Mouse (Mus musculus): Measurements from ENCODE around the gene Gprc5a. TPM values are rescaled to one million over a fixed set of nuclear protein-coding genes. Genes with fewer than 3 reads are reported as not detected.

Gene Gprc5a
- polyA plus RNA-seq, 1 experiment, result 10.8 TPM

DNA sequence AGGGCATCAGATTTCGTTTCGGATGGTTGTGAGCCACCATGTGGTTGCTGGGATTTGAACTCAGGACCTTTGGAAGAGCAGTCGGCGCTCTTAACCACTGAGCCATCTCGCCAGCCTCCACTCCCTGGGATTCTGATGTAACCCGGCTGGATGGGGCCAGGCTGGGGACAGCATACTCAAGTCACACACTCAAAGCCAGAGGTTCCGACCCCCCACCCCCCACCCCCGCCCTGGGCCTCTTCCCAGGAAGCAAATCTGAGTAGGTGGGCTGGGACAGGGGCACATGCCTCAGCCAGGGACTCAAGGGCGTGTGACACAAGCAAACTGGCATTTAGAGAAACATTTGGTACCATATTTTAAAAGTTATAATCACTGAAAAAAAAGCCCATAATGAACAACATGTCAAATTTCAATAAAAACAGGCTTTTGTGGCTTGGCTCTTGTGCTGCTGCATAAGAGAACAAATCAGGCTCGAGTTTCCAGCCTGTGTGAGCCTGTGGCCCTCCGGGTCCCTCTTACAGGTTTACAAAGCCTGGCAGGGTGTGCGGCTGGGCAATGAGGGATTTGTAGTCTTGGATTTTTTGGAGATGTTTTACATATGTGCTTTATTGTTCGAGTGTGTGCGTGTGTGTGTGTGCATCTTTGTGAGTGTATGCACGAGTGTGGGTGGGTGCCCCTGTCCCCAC lies 35.5 kb downstream of the Gprc5a start:
- Histone ChIP-seq H3K4me3 (no peak overlapping the region), H3ac (ENCODE audit: control insufficient read depth, insufficient read length) (no peak overlapping the region), H3K27me3 (ENCODE audit: control insufficient read depth, insufficient read depth, insufficient read length) (no peaks in the 10 kb centered on the region), H3K36me3 (ENCODE audit: control insufficient read depth, insufficient read depth) (no peaks in the 10 kb centered on the region), H3K79me2 (ENCODE audit: control insufficient read depth, insufficient read depth) (no peaks in the 10 kb centered on the region), H3K4me2 (ENCODE audit: low read depth) (no peak overlapping the region)
- no peak for TF ChIP-seq MYOD1 (IDR thresholded peaks at IDR 0.05; ENCODE audit: control insufficient read depth in 1 of 3, insufficient read length in 2 of 3, low read depth in 2 of 3)
- no peak for TF ChIP-seq POLR2AphosphoS2 (IDR thresholded peaks at IDR 0.05; ENCODE audit: insufficient read length, low read depth)
- no peak for TF ChIP-seq POLR2A (IDR thresholded peaks at IDR 0.05; ENCODE audit: insufficient read length, low read depth)
- TF ChIP-seq SRF (IDR thresholded peaks at IDR 0.05; ENCODE audit: control insufficient read depth, insufficient read length, low read depth), result no peak
- no peak for TF ChIP-seq REST (IDR thresholded peaks at IDR 0.05; ENCODE audit: insufficient read depth, insufficient read length)
- TF ChIP-seq TCF3 (IDR thresholded peaks at IDR 0.05; ENCODE audit: insufficient read length, low read depth), result no peak
- no peak for TF ChIP-seq MYOG (IDR thresholded peaks at IDR 0.05; ENCODE audit: control insufficient read depth in 1 of 3, insufficient read depth in 1 of 3, insufficient read length in 2 of 3, low read depth in 2 of 3)
- TF ChIP-seq MAX (IDR thresholded peaks at IDR 0.05; ENCODE audit: low read depth), result no peak
- no peak for TF ChIP-seq USF1 (IDR thresholded peaks at IDR 0.05; ENCODE audit: low read depth)
- no peak for TF ChIP-seq TCF12 (IDR thresholded peaks at IDR 0.05; ENCODE audit: insufficient read depth, poor library complexity, severe bottlenecking)
- TF ChIP-seq CEBPB (IDR thresholded peaks at IDR 0.05; ENCODE audit: insufficient read depth, poor library complexity, severe bottlenecking), result no peak

DNA sequence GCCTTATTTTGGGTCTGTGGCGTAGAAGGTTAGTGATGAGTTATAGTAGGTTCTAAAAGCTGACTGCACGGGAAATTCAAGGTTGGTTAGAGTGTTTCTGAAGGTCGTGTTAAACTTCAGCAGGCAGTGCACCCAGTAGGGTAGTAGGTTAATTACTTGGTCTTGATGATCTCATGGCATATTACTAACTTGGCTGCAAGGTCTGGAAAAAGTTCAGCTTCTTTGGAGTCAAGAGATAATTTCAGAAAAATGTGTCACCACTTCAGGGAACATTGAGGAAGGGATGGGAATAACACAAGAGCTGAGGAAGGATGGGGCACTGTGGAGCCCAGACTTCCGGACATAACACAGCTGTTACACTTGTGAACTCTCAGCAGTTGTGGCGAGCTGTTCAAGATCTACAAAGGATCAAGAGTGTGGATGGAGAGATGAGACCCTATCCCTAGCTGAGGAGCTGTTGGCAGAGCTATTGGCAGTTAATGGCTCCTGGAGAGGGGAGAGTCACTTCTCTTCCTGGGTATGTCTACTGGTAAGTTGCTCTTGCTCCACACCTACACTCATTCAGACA lies 37.4 kb downstream of the Gprc5a start:
- Histone ChIP-seq H3K4me2 (ENCODE audit: low read depth) (peak overlapping the region; percentile 65), H3ac (ENCODE audit: control insufficient read depth, insufficient read length) (no peak overlapping the region), H3K79me2 (ENCODE audit: control insufficient read depth, insufficient read depth) (no peaks in the 10 kb centered on the region), H3K4me3 (peak overlapping the region; percentile 7), H3K27me3 (ENCODE audit: control insufficient read depth, insufficient read depth, insufficient read length) (no peaks in the 10 kb centered on the region), H3K36me3 (ENCODE audit: control insufficient read depth, insufficient read depth) (no peaks in the 10 kb centered on the region)
- TF ChIP-seq MYOD1 (IDR thresholded peaks at IDR 0.05; ENCODE audit: control insufficient read depth in 1 of 3, insufficient read length in 2 of 3, low read depth in 2 of 3) (peak; percentile 10 to 83 (median 36)), USF1 (IDR thresholded peaks at IDR 0.05; ENCODE audit: low read depth) (no peak), TCF3 (IDR thresholded peaks at IDR 0.05; ENCODE audit: insufficient read length, low read depth) (no peak), TCF12 (IDR thresholded peaks at IDR 0.05; ENCODE audit: insufficient read depth, poor library complexity, severe bottlenecking) (peak; percentile 43), MYOG (IDR thresholded peaks at IDR 0.05; ENCODE audit: control insufficient read depth in 1 of 3, insufficient read depth in 1 of 3, insufficient read length in 2 of 3, low read depth in 2 of 3) (peak in 2 of 3 experiments; percentile 85 to 88)

DNA sequence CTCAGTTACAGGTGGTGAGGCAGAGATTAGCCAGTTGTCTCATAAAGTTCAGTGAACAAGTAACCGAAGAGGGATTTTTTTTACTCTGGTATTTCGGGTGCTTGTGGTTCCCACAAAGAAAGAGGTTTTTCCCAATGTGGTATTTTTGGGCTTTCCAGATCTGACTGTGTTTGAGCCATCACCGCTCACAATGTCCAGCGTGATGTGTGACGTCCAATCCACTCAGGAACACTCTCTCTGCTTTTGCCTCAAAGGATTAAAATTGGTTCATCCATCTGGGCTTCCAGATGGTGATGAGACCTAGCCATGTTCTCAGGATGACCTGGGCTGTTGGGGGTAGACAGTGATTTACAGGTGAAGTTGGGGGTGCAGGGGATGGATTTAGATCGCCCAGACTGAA lies 41.6 kb downstream of the Gprc5a start:
- Histone ChIP-seq H3K4me3 (no peak overlapping the region), H3K27me3 (ENCODE audit: control insufficient read depth, insufficient read depth, insufficient read length) (no peaks in the 10 kb centered on the region), H3K79me2 (ENCODE audit: control insufficient read depth, insufficient read depth) (no peaks in the 10 kb centered on the region), H3ac (ENCODE audit: control insufficient read depth, insufficient read length) (no peak overlapping the region), H3K36me3 (ENCODE audit: control insufficient read depth, insufficient read depth) (no peaks in the 10 kb centered on the region), H3K4me2 (ENCODE audit: low read depth) (no peak overlapping the region)
- no peak for TF ChIP-seq TCF12 (IDR thresholded peaks at IDR 0.05; ENCODE audit: insufficient read depth, poor library complexity, severe bottlenecking)
- no peak for TF ChIP-seq REST (IDR thresholded peaks at IDR 0.05; ENCODE audit: insufficient read depth, insufficient read length)
- no peak for TF ChIP-seq MYOG (IDR thresholded peaks at IDR 0.05; ENCODE audit: control insufficient read depth in 1 of 3, insufficient read depth in 1 of 3, insufficient read length in 2 of 3, low read depth in 2 of 3)
- TF ChIP-seq CEBPB (IDR thresholded peaks at IDR 0.05; ENCODE audit: insufficient read depth, poor library complexity, severe bottlenecking), result no peak
- TF ChIP-seq TCF3 (IDR thresholded peaks at IDR 0.05; ENCODE audit: insufficient read length, low read depth), result no peak
- TF ChIP-seq POLR2A (IDR thresholded peaks at IDR 0.05; ENCODE audit: insufficient read length, low read depth), result no peak
- TF ChIP-seq SRF (IDR thresholded peaks at IDR 0.05; ENCODE audit: control insufficient read depth, insufficient read length, low read depth), result no peak
- TF ChIP-seq MAX (IDR thresholded peaks at IDR 0.05; ENCODE audit: low read depth), result no peak
- TF ChIP-seq POLR2AphosphoS2 (IDR thresholded peaks at IDR 0.05; ENCODE audit: insufficient read length, low read depth), result no peak
- TF ChIP-seq MYOD1 (IDR thresholded peaks at IDR 0.05; ENCODE audit: control insufficient read depth in 1 of 3, insufficient read length in 2 of 3, low read depth in 2 of 3), result no peak
- no peak for TF ChIP-seq USF1 (IDR thresholded peaks at IDR 0.05; ENCODE audit: low read depth)
- TF ChIP-seq E2F4 (IDR thresholded peaks at IDR 0.05; ENCODE audit: insufficient read depth), result no peak

DNA sequence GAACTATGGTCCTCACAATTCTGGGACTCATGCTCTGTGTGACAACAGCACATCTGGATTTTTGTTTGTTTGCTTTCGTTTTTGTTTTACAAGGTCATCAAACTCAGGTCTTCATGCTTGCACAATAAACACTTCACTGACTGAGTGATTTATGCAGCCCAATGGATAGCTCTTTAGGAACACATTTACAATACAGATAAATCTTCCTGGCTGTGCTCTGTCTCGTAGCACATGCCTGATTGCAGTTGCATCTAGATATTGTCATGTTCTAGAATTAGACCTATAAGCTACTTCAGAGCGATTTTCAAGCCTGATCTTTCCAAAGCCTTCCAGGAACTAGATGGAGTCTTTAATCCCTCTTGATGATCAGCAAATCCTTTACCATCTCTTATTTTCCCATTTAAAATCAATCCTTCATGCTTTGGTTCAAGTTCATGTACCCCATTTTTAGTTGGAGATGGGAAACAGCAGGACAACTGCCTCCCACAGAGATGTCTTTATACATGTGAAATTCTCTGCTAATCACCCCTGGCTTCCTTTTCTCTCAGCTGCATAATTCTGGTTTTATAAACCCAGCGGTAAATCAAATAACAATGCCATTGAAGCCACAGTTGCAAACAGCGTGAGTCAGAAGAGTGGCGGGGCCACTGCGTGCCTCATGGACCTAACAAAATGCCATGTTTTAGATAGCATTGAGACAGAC lies 47.1 kb downstream of the Gprc5a start:
- TF ChIP-seq POLR2AphosphoS2 (IDR thresholded peaks at IDR 0.05; ENCODE audit: insufficient read length, low read depth) (no peak), CEBPB (IDR thresholded peaks at IDR 0.05; ENCODE audit: insufficient read depth, poor library complexity, severe bottlenecking) (no peak), TCF12 (IDR thresholded peaks at IDR 0.05; ENCODE audit: insufficient read depth, poor library complexity, severe bottlenecking) (no peak), MYOD1 (IDR thresholded peaks at IDR 0.05; ENCODE audit: control insufficient read depth in 1 of 3, insufficient read length in 2 of 3, low read depth in 2 of 3) (no peak), USF1 (IDR thresholded peaks at IDR 0.05; ENCODE audit: low read depth) (no peak), TCF3 (IDR thresholded peaks at IDR 0.05; ENCODE audit: insufficient read length, low read depth) (no peak), MYOG (IDR thresholded peaks at IDR 0.05; ENCODE audit: control insufficient read depth in 1 of 3, insufficient read depth in 1 of 3, insufficient read length in 2 of 3, low read depth in 2 of 3) (no peak), REST (IDR thresholded peaks at IDR 0.05; ENCODE audit: insufficient read depth, insufficient read length) (no peak), POLR2A (IDR thresholded peaks at IDR 0.05; ENCODE audit: insufficient read length, low read depth) (no peak), E2F4 (IDR thresholded peaks at IDR 0.05; ENCODE audit: insufficient read depth) (no peak), SRF (IDR thresholded peaks at IDR 0.05; ENCODE audit: control insufficient read depth, insufficient read length, low read depth) (no peak)
- no peaks in the 10 kb centered on the region for H3K36me3 ChIP-seq (ENCODE audit: control insufficient read depth, insufficient read depth)
- H3K79me2 ChIP-seq (ENCODE audit: control insufficient read depth, insufficient read depth), result no peaks in the 10 kb centered on the region
- peak overlapping the region; percentile 48 for H3K4me2 ChIP-seq (ENCODE audit: low read depth)
- no peaks in the 10 kb centered on the region for H3K27me3 ChIP-seq (ENCODE audit: control insufficient read depth, insufficient read depth, insufficient read length)
- H3K4me3 ChIP-seq, result no peak overlapping the region
- no peak overlapping the region for H3ac ChIP-seq (ENCODE audit: control insufficient read depth, insufficient read length)

All from myocyte (in vitro differentiated cells).